Mouse (Mus musculus): ENCODE measurements around the gene Ankfn1.
A peak's percentile ranks its signal among the peaks of the same experiment; 100 is the strongest.

Gene Ankfn1

GRCm38 (mm10) chr11:89579826-89580225 lies 197.6 kb downstream of the Ankfn1 start:
- peak; percentile 29 for DNase-seq (ENCODE audit: low read depth, low spot score)

GRCm38 (mm10) chr11:89579111-89579510 lies 198.3 kb downstream of the Ankfn1 start:
- DNase-seq (ENCODE audit: low read depth, low spot score) = no peak

GRCm38 (mm10) chr11:89574269-89574838 lies 203.1 kb downstream of the Ankfn1 start:
- DNase-seq (ENCODE audit: low read depth, low spot score) = no peak

- no peak for DNase-seq (ENCODE audit: low read depth, low spot score)
Observed at GRCm38 (mm10) chr11:89569391-89570145, 207.9 kb downstream of the Ankfn1 start.

- no peak for DNase-seq (ENCODE audit: low read depth, low spot score)
Observed at GRCm38 (mm10) chr11:89568246-89568645, 209.2 kb downstream of the Ankfn1 start.

- no peak for DNase-seq (ENCODE audit: low read depth, low spot score)
Observed at GRCm38 (mm10) chr11:89551441-89551840, 226.0 kb downstream of the Ankfn1 start.

GRCm38 (mm10) chr11:89550921-89551320 lies 226.5 kb downstream of the Ankfn1 start:
- DNase-seq (ENCODE audit: low read depth, low spot score) = no peak

GRCm38 (mm10) chr11:89548786-89549185 lies 228.7 kb downstream of the Ankfn1 start:
- no peak for DNase-seq (ENCODE audit: low read depth, low spot score)

GRCm38 (mm10) chr11:89546164-89546563 lies 231.3 kb downstream of the Ankfn1 start:
- DNase-seq (ENCODE audit: low read depth, low spot score) = peak; percentile 29

GRCm38 (mm10) chr11:89544856-89545817 lies 232.3 kb downstream of the Ankfn1 start:
- no peak for DNase-seq (ENCODE audit: low read depth, low spot score)

GRCm38 (mm10) chr11:89538376-89538775 lies 239.1 kb downstream of the Ankfn1 start:
- no peak for DNase-seq (ENCODE audit: low read depth, low spot score)

GRCm38 (mm10) chr11:89527800-89528430 lies 249.5 kb downstream of the Ankfn1 start:
- no peak for DNase-seq (ENCODE audit: low read depth, low spot score)

- no peak for DNase-seq (ENCODE audit: low read depth, low spot score)
Observed at GRCm38 (mm10) chr11:89515501-89515901, 262.0 kb downstream of the Ankfn1 start.

- DNase-seq (ENCODE audit: low read depth, low spot score) = no peak
Observed at GRCm38 (mm10) chr11:89508675-89509324, 268.7 kb downstream of the Ankfn1 start.

- no peak for DNase-seq (ENCODE audit: low read depth, low spot score)
Observed at GRCm38 (mm10) chr11:89506595-89507245, 270.7 kb downstream of the Ankfn1 start.

GRCm38 (mm10) chr11:89505046-89505445 lies 272.4 kb downstream of the Ankfn1 start:
- DNase-seq (ENCODE audit: low read depth, low spot score) = no peak

GRCm38 (mm10) chr11:89501796-89502195 lies 275.7 kb downstream of the Ankfn1 start:
- no peak for DNase-seq (ENCODE audit: low read depth, low spot score)

- DNase-seq (ENCODE audit: low read depth, low spot score) = no peak
Observed at GRCm38 (mm10) chr11:89500961-89501360, 276.5 kb downstream of the Ankfn1 start.

- no peak for DNase-seq (ENCODE audit: low read depth, low spot score)
Observed at GRCm38 (mm10) chr11:89481084-89481483, 296.4 kb downstream of the Ankfn1 start.

- DNase-seq (ENCODE audit: low read depth, low spot score) = no peak
Observed at GRCm38 (mm10) chr11:89476927-89477326, 300.5 kb downstream of the Ankfn1 start.

- DNase-seq (ENCODE audit: low read depth, low spot score) = no peak
Observed at GRCm38 (mm10) chr11:89476047-89476446, 301.4 kb downstream of the Ankfn1 start.

All from skeletal muscle tissue, adult 2 months (tissue).